Mouse (Mus musculus): ENCODE data around the gene Olfr1450. TPM values are rescaled to one million over a fixed set of nuclear protein-coding genes. Genes with fewer than 3 reads are reported as not detected.
"Not testable (repeated sequence)": the region's sequence is repeated elsewhere in the genome, so short reads cannot be mapped to it uniquely, and the experiment has no call there.

Olfr1450 gene
- polyA plus RNA-seq (2012; rRNA removed) = not detected in 2 replicates

GRCm38 (mm10) chr19:12949958-12950357, at the start of gene Olfr1450:
Gene Olfr1450 (plus strand): TSS chr19:12950258.
- no peak for DNase-seq (ENCODE audit: low read depth in 1 of 2, low spot score in 2 of 2)
- H3K4me3 ChIP-seq (ENCODE audit: extremely low read depth, insufficient read depth, insufficient read length) = no peak within 1 kb of the TSS
- no peak within 1 kb of the TSS for H3K27ac ChIP-seq (ENCODE audit: insufficient read depth, low read length)
- no peaks in the 10 kb centered on the region for H3K36me3 ChIP-seq (ENCODE audit: control insufficient read depth, insufficient read depth, low read length)
- H3K27me3 ChIP-seq (ENCODE audit: control insufficient read depth, insufficient read depth, low read length) = no peaks in the 10 kb centered on the region
- no peaks in the 10 kb centered on the region for H3K4me1 ChIP-seq (ENCODE audit: control insufficient read depth, insufficient read depth, insufficient read length)
- WGBS = 88% methylated on average over 1 of the region's 1 CpGs
- TF ChIP-seq CTCF (IDR thresholded peaks at IDR 0.05; ENCODE audit: extremely low read depth, insufficient read depth, insufficient read length, insufficient replicate concordance) (no peak), POLR2A (IDR thresholded peaks at IDR 0.05; ENCODE audit: low read depth, low read length) (no peak)

- 90% methylated on average over 1 of the region's 1 CpGs for WGBS
- TF ChIP-seq POLR2A (IDR thresholded peaks at IDR 0.05; ENCODE audit: low read depth, low read length) (no peak), CTCF (IDR thresholded peaks at IDR 0.05; ENCODE audit: extremely low read depth, insufficient read depth, insufficient read length, insufficient replicate concordance) (no peak)
Measured at GRCm38 (mm10) chr19:12903643-12904042, 46.4 kb upstream of the Olfr1450 start, which contains the start of gene Olfr1447. Gene Olfr1447 (minus strand): TSS chr19:12903743.

GRCm38 (mm10) chr19:12924319-12924718, 25.7 kb upstream of the Olfr1450 start, which contains the start of gene Olfr1448:
Gene Olfr1448 (minus strand): TSS chr19:12924419.
- DNase-seq (ENCODE audit: low read depth in 1 of 2, low spot score in 2 of 2) = no peak
- H3K4me3 ChIP-seq (ENCODE audit: extremely low read depth, insufficient read depth, insufficient read length) = no peak within 1 kb of the TSS
- no peaks in the 10 kb centered on the region for H3K27me3 ChIP-seq (ENCODE audit: control insufficient read depth, insufficient read depth, low read length)
- no peak within 1 kb of the TSS for H3K27ac ChIP-seq (ENCODE audit: insufficient read depth, low read length)
- 74% methylated on average over 1 of the region's 1 CpGs for WGBS
- no peaks in the 10 kb centered on the region for H3K4me1 ChIP-seq (ENCODE audit: control insufficient read depth, insufficient read depth, insufficient read length)
- H3K36me3 ChIP-seq (ENCODE audit: control insufficient read depth, insufficient read depth, low read length) = no peaks in the 10 kb centered on the region
- TF ChIP-seq CTCF (IDR thresholded peaks at IDR 0.05; ENCODE audit: extremely low read depth, insufficient read depth, insufficient read length, insufficient replicate concordance) (no peak), POLR2A (IDR thresholded peaks at IDR 0.05; ENCODE audit: low read depth, low read length) (no peak)

More at GRCm38 (mm10) chr19:12903643-12904042, 46.4 kb upstream of the Olfr1450 start, which contains the start of gene Olfr1447:
- no peaks in the 10 kb centered on the region for H3K27me3 ChIP-seq (ENCODE audit: control insufficient read depth, insufficient read depth, low read length)
- no peaks in the 10 kb centered on the region for H3K36me3 ChIP-seq (ENCODE audit: control insufficient read depth, insufficient read depth, low read length)
- DNase-seq (ENCODE audit: low read depth in 1 of 2, low spot score in 2 of 2) = no peak
- no peak within 1 kb of the TSS for H3K4me3 ChIP-seq (ENCODE audit: extremely low read depth, insufficient read depth, insufficient read length)
- no peak within 1 kb of the TSS for H3K27ac ChIP-seq (ENCODE audit: insufficient read depth, low read length)
- no peaks in the 10 kb centered on the region for H3K4me1 ChIP-seq (ENCODE audit: control insufficient read depth, insufficient read depth, insufficient read length)

GRCm38 (mm10) chr19:12930540-12930939, 19.5 kb upstream of the Olfr1450 start, which contains the start of gene Olfr1449:
Gene Olfr1449 (plus strand): TSS chr19:12930840.
- no peak for TF ChIP-seq CTCF (IDR thresholded peaks at IDR 0.05; ENCODE audit: extremely low read depth, insufficient read depth, insufficient read length, insufficient replicate concordance)
- TF ChIP-seq POLR2A (IDR thresholded peaks at IDR 0.05; ENCODE audit: low read depth, low read length) = no peak
- no peak within 1 kb of the TSS for H3K4me3 ChIP-seq (ENCODE audit: extremely low read depth, insufficient read depth, insufficient read length)
- H3K27ac ChIP-seq (ENCODE audit: insufficient read depth, low read length) = no peak within 1 kb of the TSS
- H3K27me3 ChIP-seq (ENCODE audit: control insufficient read depth, insufficient read depth, low read length) = no peaks in the 10 kb centered on the region
- H3K4me1 ChIP-seq (ENCODE audit: control insufficient read depth, insufficient read depth, insufficient read length) = no peaks in the 10 kb centered on the region
- no peaks in the 10 kb centered on the region for H3K36me3 ChIP-seq (ENCODE audit: control insufficient read depth, insufficient read depth, low read length)
- DNase-seq (ENCODE audit: low read depth in 1 of 2, low spot score in 2 of 2) = no peak

GRCm38 (mm10) chr19:12970082-12970481, 20.0 kb downstream of the Olfr1450 start:
- H3K27me3 ChIP-seq (ENCODE audit: control insufficient read depth, insufficient read depth, low read length); DNase-seq (ENCODE audit: low read depth in 1 of 2, low spot score in 2 of 2); H3K36me3 ChIP-seq (ENCODE audit: control insufficient read depth, insufficient read depth, low read length); H3K4me3 ChIP-seq (ENCODE audit: extremely low read depth, insufficient read depth, insufficient read length); H3K4me1 ChIP-seq (ENCODE audit: control insufficient read depth, insufficient read depth, insufficient read length); H3K27ac ChIP-seq (ENCODE audit: insufficient read depth, low read length): not testable (repeated sequence)
- WGBS = 84% methylated on average over 5 of the region's 5 CpGs

- not testable (repeated sequence) for DNase-seq (ENCODE audit: low read depth in 1 of 2, low spot score in 2 of 2); H3K27ac ChIP-seq (ENCODE audit: insufficient read depth, low read length); H3K4me3 ChIP-seq (ENCODE audit: extremely low read depth, insufficient read depth, insufficient read length); H3K36me3 ChIP-seq (ENCODE audit: control insufficient read depth, insufficient read depth, low read length); H3K4me1 ChIP-seq (ENCODE audit: control insufficient read depth, insufficient read depth, insufficient read length); H3K27me3 ChIP-seq (ENCODE audit: control insufficient read depth, insufficient read depth, low read length)
- 95% methylated on average over 4 of the region's 4 CpGs for WGBS
Measured at GRCm38 (mm10) chr19:12992316-12992715, 42.3 kb downstream of the Olfr1450 start.

- no peaks in the 10 kb centered on the region for H3K27me3 ChIP-seq (ENCODE audit: control insufficient read depth, insufficient read depth, low read length)
- no peak for DNase-seq (ENCODE audit: low read depth in 1 of 2, low spot score in 2 of 2)
- no peak within 1 kb of the TSS for H3K4me3 ChIP-seq (ENCODE audit: extremely low read depth, insufficient read depth, insufficient read length)
- no peak for TF ChIP-seq POLR2A (IDR thresholded peaks at IDR 0.05; ENCODE audit: low read depth, low read length)
- no peak for TF ChIP-seq CTCF (IDR thresholded peaks at IDR 0.05; ENCODE audit: extremely low read depth, insufficient read depth, insufficient read length, insufficient replicate concordance)
- no peaks in the 10 kb centered on the region for H3K4me1 ChIP-seq (ENCODE audit: control insufficient read depth, insufficient read depth, insufficient read length)
- WGBS = 74% methylated on average over 2 of the region's 2 CpGs
- H3K36me3 ChIP-seq (ENCODE audit: control insufficient read depth, insufficient read depth, low read length) = no peaks in the 10 kb centered on the region
- no peak within 1 kb of the TSS for H3K27ac ChIP-seq (ENCODE audit: insufficient read depth, low read length)
Measured at GRCm38 (mm10) chr19:12994714-12995113, 44.7 kb downstream of the Olfr1450 start, which contains the start of gene Olfr1451. Gene Olfr1451 (plus strand): TSS chr19:12995014.

Other genes starting within 250 kb of the Olfr1450 start
- 0.40 and 0.82 TPM in 2 replicates for gene Cntf, start 184.6 kb upstream of the Olfr1450 start, polyA plus RNA-seq (2012; rRNA removed)
- 7.2 and 7.5 TPM in 2 replicates for gene Zfp91, start 154.1 kb upstream of the Olfr1450 start, polyA plus RNA-seq (2012; rRNA removed)
- 25.1 and 29.6 TPM in 2 replicates for gene Lpxn, start 154.1 kb upstream of the Olfr1450 start, polyA plus RNA-seq (2012; rRNA removed)
- 0.18 TPM in 1 of 2 replicates, not detected in the other for gene Gm5244, start 103.6 kb upstream of the Olfr1450 start, polyA plus RNA-seq (2012; rRNA removed)
- gene Olfr1444, start 93.0 kb upstream of the Olfr1450 start, polyA plus RNA-seq (2012; rRNA removed) = 0.16 and 0.20 TPM in 2 replicates
- not detected in 2 replicates for gene Olfr1445, start 66.4 kb upstream of the Olfr1450 start, polyA plus RNA-seq (2012; rRNA removed)
- not detected in 2 replicates for gene Olfr1446, start 56.7 kb upstream of the Olfr1450 start, polyA plus RNA-seq (2012; rRNA removed)
- not detected in 2 replicates for gene Olfr1447, start 46.5 kb upstream of the Olfr1450 start, polyA plus RNA-seq (2012; rRNA removed)
- gene Olfr1448, start 25.8 kb upstream of the Olfr1450 start, polyA plus RNA-seq (2012; rRNA removed) = not detected in 2 replicates
- not detected in 2 replicates for gene Olfr1449, start 19.4 kb upstream of the Olfr1450 start, polyA plus RNA-seq (2012; rRNA removed)
- gene Olfr1451, start 44.8 kb downstream of the Olfr1450 start, polyA plus RNA-seq (2012; rRNA removed) = not detected in 2 replicates
- not detected in 2 replicates for gene Olfr1453, start 78.1 kb downstream of the Olfr1450 start, polyA plus RNA-seq (2012; rRNA removed)
- gene Olfr1454, start 110.4 kb downstream of the Olfr1450 start, polyA plus RNA-seq (2012; rRNA removed) = not detected in 2 replicates
- not detected in 2 replicates for gene Olfr1457, start 147.6 kb downstream of the Olfr1450 start, polyA plus RNA-seq (2012; rRNA removed)
- not detected in 2 replicates for gene Olfr1458, start 156.5 kb downstream of the Olfr1450 start, polyA plus RNA-seq (2012; rRNA removed)
- gene Olfr1459, start 199.3 kb downstream of the Olfr1450 start, polyA plus RNA-seq (2012; rRNA removed) = not detected in 2 replicates
- gene Olfr1461, start 212.7 kb downstream of the Olfr1450 start, polyA plus RNA-seq (2012; rRNA removed) = not detected in 2 replicates
- not detected in 2 replicates for gene Olfr1462, start 235.5 kb downstream of the Olfr1450 start, polyA plus RNA-seq (2012; rRNA removed)

Measured in spleen, adult 2 months (tissue).